Mouse (Mus musculus) erythroblast, embryonic 14.5 days (primary cell): ENCODE results near the gene Ube2e3.

ENCODE experiments used
- GATA1 ChIP-seq: IDR thresholded peaks from 2 replicates; pipeline ENCODE4 v1.6.1; 2012; ENCODE audit warnings: low read length, inconsistent platforms, mixed read lengths
- TAL1 ChIP-seq: IDR thresholded peaks from 3 replicates; pipeline ENCODE4 v1.6.1; 2012; ENCODE audit warnings: low read length, inconsistent platforms, mixed read lengths

DNA sequence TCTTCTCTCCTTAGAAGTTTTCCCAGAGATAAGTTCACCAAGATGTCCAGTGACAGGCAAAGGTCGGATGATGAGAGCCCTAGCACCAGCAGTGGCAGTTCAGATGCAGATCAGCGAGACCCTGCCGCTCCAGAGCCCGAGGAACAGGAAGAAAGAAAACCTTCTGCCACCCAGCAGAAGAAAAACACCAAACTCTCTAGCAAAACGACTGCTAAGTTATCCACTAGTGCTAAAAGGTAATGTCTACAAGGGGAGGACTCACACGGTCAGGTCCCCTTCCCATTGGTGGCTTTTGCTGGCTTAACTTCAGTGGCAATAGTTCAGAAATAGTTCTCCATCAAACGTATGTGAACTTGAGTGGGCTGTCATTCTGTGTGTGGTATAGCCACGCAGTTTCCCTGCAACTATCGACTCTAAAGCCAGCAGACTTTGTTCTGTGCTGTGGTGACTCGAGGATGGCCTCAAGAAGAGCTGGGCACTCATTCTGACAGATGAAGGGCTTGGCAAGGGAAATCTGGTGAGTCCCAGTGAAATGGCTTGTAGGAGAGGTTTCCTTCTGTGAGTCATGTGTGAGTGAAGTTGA is 2.6 kb downstream of the Ube2e3 start:
- TF ChIP-seq TAL1 (no peak), GATA1 (no peak)
